Mouse (Mus musculus) small intestine, adult 2 months (tissue): ENCODE results near the gene Carmil3. TPM values are rescaled to one million over a fixed set of nuclear protein-coding genes. Genes with fewer than 3 reads are reported as not detected.

ENCODE experiments used
- H3K27ac ChIP-seq: fragments of 200-500 bp; 2 replicates; pipeline ENCODE4 v1.5.1; 2012; ENCODE audit warnings: low read depth, low read length, control low read depth, inconsistent platforms; ENCODE audit not compliant: insufficient read depth
- H3K27me3 ChIP-seq: fragments of 200-500 bp; 2 replicates; pipeline ENCODE4 v1.6.1; 2012; ENCODE audit warnings: mild to moderate bottlenecking, moderate library complexity, low read length, inconsistent platforms; ENCODE audit not compliant: control insufficient read depth, insufficient read depth
- H3K36me3 ChIP-seq: fragments of 200-500 bp; 2 replicates; pipeline ENCODE4 v1.6.1; 2012; ENCODE audit warnings: mild to moderate bottlenecking, low read length, control low read depth, inconsistent platforms; ENCODE audit not compliant: control insufficient read depth, insufficient read depth
- H3K4me1 ChIP-seq: fragments of 200-500 bp; 2 replicates; pipeline ENCODE4 v1.6.1; 2012; ENCODE audit warnings: low read length, inconsistent platforms, mixed read lengths; ENCODE audit not compliant: control insufficient read depth, insufficient read depth, insufficient read length
- H3K4me3 ChIP-seq: fragments of 200-500 bp; 2 replicates; pipeline ENCODE4 v1.5.1; 2012; ENCODE audit warnings: low read depth, mild to moderate bottlenecking, control low read depth, inconsistent platforms, low read length, moderate library complexity
- CTCF ChIP-seq: fragments of 200-500 bp; IDR thresholded peaks from 2 replicates; pipeline ENCODE4 v1.5.1; 2012; ENCODE audit warnings: low read depth, mild to moderate bottlenecking, control low read depth, inconsistent platforms, low read length, moderate library complexity, mixed read lengths; ENCODE audit not compliant: insufficient replicate concordance, insufficient read length; ENCODE audit errors: extremely low read depth
- POLR2A ChIP-seq: fragments of 200-500 bp; IDR thresholded peaks from 2 replicates; pipeline ENCODE4 v1.6.1; 2012; ENCODE audit warnings: low read depth, mild to moderate bottlenecking, control low read depth, inconsistent platforms, low read length, moderate library complexity
- WGBS: fragments of 180-500 bp; shearing (Covaris S2); methylation state at CpG from one replicate; pipeline ENCODE4 v1.1.7; 2018; 5-methylcytosine and 5-hydroxymethylcytosine counted together
- polyA plus RNA-seq: library from polyadenylated mRNA; depleted of rRNA; stranded (reverse); fragments of >200 nt; gene quantifications from 2 replicates; pipeline ENCODE4 v1.2.3, GENCODE M21; 2012

Carmil3 gene
- polyA plus RNA-seq, 1 experiment, result 2.0 TPM

GRCm38 (mm10) chr14:55510125-55510731, 19.8 kb downstream of the Carmil3 start, which contains the start of gene Cpne6:
Gene Cpne6 (plus strand): TSS chr14:55510445.
- WGBS, result 63% methylated on average over 22 of the region's 22 CpGs
- no peak for TF ChIP-seq POLR2A
- TF ChIP-seq CTCF, result no peak
- no peak within 1 kb of the TSS for H3K27ac ChIP-seq
- H3K4me1 ChIP-seq, result no peaks in the 10 kb centered on the region
- H3K27me3 ChIP-seq, result 0 out of 2 replicates have a peak, but pooled peaks cover 3% of the 10 kb centered on the region
- no peaks in the 10 kb centered on the region for H3K36me3 ChIP-seq
- H3K4me3 ChIP-seq, result no peak within 1 kb of the TSS

GRCm38 (mm10) chr14:55511037-55511436, 20.6 kb downstream of the Carmil3 start:
- 39% methylated on average over 7 of the region's 7 CpGs for WGBS
- TF ChIP-seq POLR2A, result no peak
- TF ChIP-seq CTCF, result no peak
- H3K4me3 ChIP-seq, result no peak overlapping the region

DNA sequence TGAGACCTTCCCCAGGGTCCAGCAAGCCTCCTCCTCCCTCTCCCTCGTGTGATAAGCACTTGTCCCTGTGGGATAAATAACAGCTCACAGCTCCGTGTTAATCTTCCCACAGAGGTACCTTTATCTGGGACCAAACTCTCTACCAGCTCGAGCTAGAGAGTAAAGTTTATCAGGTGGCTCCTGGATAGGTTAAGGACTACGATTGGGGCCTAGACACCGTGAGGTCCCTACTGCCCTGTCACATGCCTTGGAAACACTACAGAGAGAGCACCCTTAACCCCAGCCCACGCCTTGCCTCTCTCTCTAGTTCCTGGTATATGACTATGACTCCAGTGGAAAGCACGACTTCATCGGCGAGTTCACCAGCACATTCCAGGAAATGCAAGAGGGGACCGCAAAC, 23.5 kb downstream of the Carmil3 start:
- 0 out of 2 replicates have a peak, but pooled peaks cover 3% of the 10 kb centered on the region for H3K27me3 ChIP-seq
- H3K4me3 ChIP-seq, result no peak overlapping the region
- H3K36me3 ChIP-seq, result no peaks in the 10 kb centered on the region
- H3K4me1 ChIP-seq, result no peaks in the 10 kb centered on the region
- 49% methylated on average over 10 of the region's 10 CpGs for WGBS
- H3K27ac ChIP-seq, result no peak overlapping the region
- TF ChIP-seq POLR2A (no peak), CTCF (no peak)

More at GRCm38 (mm10) chr14:55511037-55511436, 20.6 kb downstream of the Carmil3 start:
- Histone ChIP-seq H3K27me3 (0 out of 2 replicates have a peak, but pooled peaks cover 3% of the 10 kb centered on the region), H3K4me1 (no peaks in the 10 kb centered on the region), H3K27ac (no peak overlapping the region), H3K36me3 (no peaks in the 10 kb centered on the region)

DNA sequence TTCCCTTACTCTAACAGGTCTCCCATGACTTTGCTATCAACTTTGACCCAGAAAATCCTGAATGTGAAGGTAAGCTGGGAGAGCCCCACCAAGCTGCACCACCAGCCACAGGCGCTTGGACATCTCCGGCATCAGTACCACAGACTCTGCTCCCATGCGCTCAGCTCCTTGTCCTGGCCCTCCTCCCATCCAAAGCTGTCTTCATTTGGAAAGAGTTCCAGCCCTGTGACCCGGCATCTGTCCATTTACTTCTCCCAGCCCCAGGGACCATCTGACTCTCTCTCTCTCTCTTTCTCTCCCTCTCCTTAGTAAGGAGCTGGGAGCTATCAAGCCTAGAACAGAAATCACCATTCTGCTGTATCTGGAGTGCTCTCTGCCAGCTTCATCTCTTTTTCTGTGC, 25.4 kb downstream of the Carmil3 start:
- 84% methylated on average over 4 of the region's 4 CpGs for WGBS

DNA sequence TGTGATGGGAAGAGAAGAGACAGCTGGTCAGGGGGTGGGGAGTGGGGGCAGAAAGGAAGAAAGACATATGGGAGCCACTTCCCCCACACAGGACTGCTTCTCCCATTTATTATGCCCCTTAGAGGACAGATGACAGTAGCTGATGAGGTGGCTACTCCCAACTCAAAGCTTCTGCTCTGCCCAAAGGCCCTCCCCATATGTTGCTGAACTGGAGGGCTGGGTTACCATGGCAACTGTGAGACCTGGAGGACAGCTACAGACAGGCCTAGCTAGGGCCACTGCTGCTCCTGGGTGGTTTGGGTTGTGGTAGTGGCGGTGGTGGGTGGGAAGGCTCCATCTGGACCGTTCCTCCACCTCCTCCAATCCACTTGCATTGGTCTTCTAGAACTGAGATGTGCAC, 28.4 kb downstream of the Carmil3 start:
- 77% methylated on average over 2 of the region's 2 CpGs for WGBS
- Histone ChIP-seq H3K36me3 (no peaks in the 10 kb centered on the region), H3K4me1 (peaks cover 5% of the 10 kb centered on the region; the same call in 1 of the 2 replicates), H3K27me3 (peaks cover 17% of the 10 kb centered on the region), H3K4me3 (no peak overlapping the region), H3K27ac (no peak overlapping the region)
- TF ChIP-seq POLR2A (no peak), CTCF (no peak)

More for the DNA sequence above, 25.4 kb downstream of the Carmil3 start:
- no peak overlapping the region for H3K27ac ChIP-seq
- peaks cover 10% of the 10 kb centered on the region; the same call in 1 of the 2 replicates for H3K27me3 ChIP-seq
- peaks cover 5% of the 10 kb centered on the region; the same call in 1 of the 2 replicates for H3K4me1 ChIP-seq
- H3K36me3 ChIP-seq, result no peaks in the 10 kb centered on the region
- no peak overlapping the region for H3K4me3 ChIP-seq
- no peak for TF ChIP-seq CTCF
- TF ChIP-seq POLR2A, result no peak

DNA sequence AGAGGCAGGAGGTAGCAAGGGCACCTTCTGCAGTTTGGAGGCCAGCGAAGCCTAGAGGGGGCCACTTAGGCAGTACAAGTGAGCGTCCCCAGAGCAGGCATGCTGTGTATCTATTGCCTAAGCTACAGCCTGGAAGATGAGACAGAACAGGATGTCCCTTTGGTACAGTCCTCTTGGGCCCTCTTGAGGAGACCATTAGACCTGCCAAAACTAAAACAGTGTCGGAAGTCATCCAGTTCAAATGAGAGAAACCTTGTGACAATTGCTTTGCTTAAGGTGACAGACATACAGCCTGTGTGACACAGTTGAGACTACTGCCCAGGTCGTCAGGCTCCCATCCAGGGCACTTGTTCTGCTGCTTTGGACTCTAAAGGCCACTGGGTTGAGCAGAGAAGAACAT, 29.2 kb downstream of the Carmil3 start:
- H3K27me3 ChIP-seq, result peaks cover 17% of the 10 kb centered on the region
- 71% methylated on average over 4 of the region's 4 CpGs for WGBS
- TF ChIP-seq CTCF (no peak), POLR2A (no peak)

GRCm38 (mm10) chr14:55520451-55521361, 30.3 kb downstream of the Carmil3 start:
- WGBS, result 1% methylated on average over 61 of the region's 61 CpGs
- TF ChIP-seq POLR2A (no peak), CTCF (no peak)
- no peaks in the 10 kb centered on the region for H3K36me3 ChIP-seq
- no peak overlapping the region for H3K27ac ChIP-seq
- peaks cover 17% of the 10 kb centered on the region for H3K27me3 ChIP-seq
- peak overlapping the region; percentile 53 for H3K4me3 ChIP-seq
- H3K4me1 ChIP-seq, result peaks cover 5% of the 10 kb centered on the region; the same call in 1 of the 2 replicates

More for the DNA sequence above, 29.2 kb downstream of the Carmil3 start:
- H3K4me1 ChIP-seq, result peaks cover 5% of the 10 kb centered on the region; the same call in 1 of the 2 replicates
- H3K4me3 ChIP-seq, result no peak overlapping the region
- no peak overlapping the region for H3K27ac ChIP-seq
- no peaks in the 10 kb centered on the region for H3K36me3 ChIP-seq
